Mouse (Mus musculus): Measurements from ENCODE around the gene Wbp4. TPM values are rescaled to one million over a fixed set of nuclear protein-coding genes. Genes with fewer than 3 reads are reported as not detected.
A peak's percentile ranks its signal among the peaks of the same experiment; 100 is the strongest.
"Not testable (repeated sequence)": the region's sequence is repeated elsewhere in the genome, so short reads cannot be mapped to it uniquely, and the experiment has no call there.

Gene Wbp4
- polyA plus RNA-seq (2015; fragmentation: Nextera tagmentation; extraction: Ambion mirVana): 28.8 and 31.0 TPM in 2 replicates

- Histone ChIP-seq H3K27me3 (ENCODE audit: control insufficient read depth, insufficient read depth, low read length) (no peaks in the 10 kb centered on the region), H3K27ac (replicated peaks) (peak within 1 kb of the TSS; percentile 100), H3K4me3 (ENCODE audit: low read depth, low read length) (peak within 1 kb of the TSS; percentile 100), H3K9ac (ENCODE audit: low read length) (peak within 1 kb of the TSS; percentile 99), H3K4me1 (replicated peaks; ENCODE audit: control insufficient read depth, insufficient read depth) (peaks cover 8% of the 10 kb centered on the region; the same call in 1 of the 2 replicates), H3K36me3 (ENCODE audit: control insufficient read depth, insufficient read depth, low read length) (peaks cover 3% of the 10 kb centered on the region; the same call in 1 of the 2 replicates), H3K4me2 (replicated peaks; ENCODE audit: low read depth) (peak within 1 kb of the TSS; percentile 78), H3K9me3 (ENCODE audit: control insufficient read depth, low read length) (no peaks in the 10 kb centered on the region)
- WGBS: 1% methylated on average over 73 of the region's 86 CpGs
- TF ChIP-seq EP300 (optimal IDR thresholded peaks at IDR 0.05): no peak
- TF ChIP-seq CTCF (IDR thresholded peaks at IDR 0.05; ENCODE audit: low read depth): no peak
- peak; percentile 88 for ATAC-seq (ENCODE audit: low FRiP score, low TSS enrichment)
- peak; percentile 93 for DNase-seq (ENCODE audit: low spot score)
These were observed at the start of gene Wbp4 for GRCm38 (mm10) chr14:79481339-79482151. TSS of gene Wbp4 (minus strand) at chr14:79481520.

GRCm38 (mm10) chr14:79530761-79531160 lies 49.4 kb upstream of the Wbp4 start:
- 80% methylated on average over 6 of the region's 6 CpGs for WGBS
- DNase-seq (ENCODE audit: low spot score) (no peak), ATAC-seq (ENCODE audit: low FRiP score, low TSS enrichment) (no peak)
- TF ChIP-seq EP300 (optimal IDR thresholded peaks at IDR 0.05) (no peak), CTCF (IDR thresholded peaks at IDR 0.05; ENCODE audit: low read depth) (no peak)
- no peaks in the 10 kb centered on the region for H3K4me1 ChIP-seq (replicated peaks; ENCODE audit: control insufficient read depth, insufficient read depth)
- no peak overlapping the region for H3K9ac ChIP-seq (ENCODE audit: low read length)
- H3K27ac ChIP-seq (replicated peaks): no peak overlapping the region
- H3K36me3 ChIP-seq (ENCODE audit: control insufficient read depth, insufficient read depth, low read length): no peaks in the 10 kb centered on the region
- no peak overlapping the region for H3K4me3 ChIP-seq (ENCODE audit: low read depth, low read length)
- H3K27me3 ChIP-seq (ENCODE audit: control insufficient read depth, insufficient read depth, low read length): no peaks in the 10 kb centered on the region
- no peaks in the 10 kb centered on the region for H3K9me3 ChIP-seq (ENCODE audit: control insufficient read depth, low read length)
- H3K4me2 ChIP-seq (replicated peaks; ENCODE audit: low read depth): no peak overlapping the region

- TF ChIP-seq EP300 (optimal IDR thresholded peaks at IDR 0.05) (no peak), CTCF (IDR thresholded peaks at IDR 0.05; ENCODE audit: low read depth) (no peak)
- Histone ChIP-seq H3K4me3 (ENCODE audit: low read depth, low read length) (no peak overlapping the region), H3K27ac (replicated peaks) (no peak overlapping the region), H3K4me1 (replicated peaks; ENCODE audit: control insufficient read depth, insufficient read depth) (no peaks in the 10 kb centered on the region), H3K36me3 (ENCODE audit: control insufficient read depth, insufficient read depth, low read length) (no peaks in the 10 kb centered on the region), H3K9me3 (ENCODE audit: control insufficient read depth, low read length) (no peaks in the 10 kb centered on the region), H3K27me3 (ENCODE audit: control insufficient read depth, insufficient read depth, low read length) (no peaks in the 10 kb centered on the region), H3K9ac (ENCODE audit: low read length) (no peak overlapping the region), H3K4me2 (replicated peaks; ENCODE audit: low read depth) (no peak overlapping the region)
- no peak for DNase-seq (ENCODE audit: low spot score)
- ATAC-seq (ENCODE audit: low FRiP score, low TSS enrichment): no peak
- 77% methylated on average over 10 of the region's 10 CpGs for WGBS
These were observed 48.5 kb upstream of the Wbp4 start for GRCm38 (mm10) chr14:79529581-79530554.

DNA sequence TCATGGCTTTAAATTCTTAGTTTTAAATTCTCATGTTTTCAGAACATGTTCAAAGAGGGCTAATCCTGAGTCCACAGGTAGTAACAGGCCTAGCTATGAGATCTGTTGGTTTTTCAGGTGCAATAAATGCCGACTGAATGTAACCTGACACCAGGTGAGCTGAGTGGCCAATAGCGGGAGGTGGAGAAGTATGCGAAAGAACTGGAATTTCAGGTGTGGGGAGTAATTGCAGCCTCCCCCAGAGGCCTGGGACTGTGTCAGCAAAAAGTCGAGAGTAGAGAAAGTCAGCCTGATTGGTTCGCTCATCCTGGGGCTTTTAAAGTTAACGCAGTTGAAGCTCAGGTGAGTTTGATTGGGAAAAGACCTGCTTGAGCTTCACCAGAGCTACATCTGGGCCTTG lies 46.4 kb upstream of the Wbp4 start:
- Histone ChIP-seq H3K4me1 (replicated peaks; ENCODE audit: control insufficient read depth, insufficient read depth) (0 out of 2 replicates have a peak, but pooled peaks cover 2% of the 10 kb centered on the region), H3K4me3 (ENCODE audit: low read depth, low read length) (no peak overlapping the region), H3K36me3 (ENCODE audit: control insufficient read depth, insufficient read depth, low read length) (no peaks in the 10 kb centered on the region), H3K9ac (ENCODE audit: low read length) (no peak overlapping the region), H3K27me3 (ENCODE audit: control insufficient read depth, insufficient read depth, low read length) (no peaks in the 10 kb centered on the region), H3K4me2 (replicated peaks; ENCODE audit: low read depth) (no peak overlapping the region; the same call in 1 of the 2 replicates), H3K9me3 (ENCODE audit: control insufficient read depth, low read length) (no peaks in the 10 kb centered on the region), H3K27ac (replicated peaks) (peak overlapping the region; percentile 61)
- WGBS: 29% methylated on average over 6 of the region's 6 CpGs
- TF ChIP-seq EP300 (optimal IDR thresholded peaks at IDR 0.05) (peak; percentile 91), CTCF (IDR thresholded peaks at IDR 0.05; ENCODE audit: low read depth) (no peak)
- DNase-seq (ENCODE audit: low spot score): peak; percentile 86
- peak; percentile 97 for ATAC-seq (ENCODE audit: low FRiP score, low TSS enrichment)

GRCm38 (mm10) chr14:79526106-79526505 lies 44.8 kb upstream of the Wbp4 start:
- not testable (repeated sequence) for H3K27me3 ChIP-seq (ENCODE audit: control insufficient read depth, insufficient read depth, low read length); H3K4me3 ChIP-seq (ENCODE audit: low read depth, low read length); DNase-seq (ENCODE audit: low spot score); H3K9ac ChIP-seq (ENCODE audit: low read length); ATAC-seq (ENCODE audit: low FRiP score, low TSS enrichment); H3K4me1 ChIP-seq (replicated peaks; ENCODE audit: control insufficient read depth, insufficient read depth); H3K36me3 ChIP-seq (ENCODE audit: control insufficient read depth, insufficient read depth, low read length); H3K9me3 ChIP-seq (ENCODE audit: control insufficient read depth, low read length); H3K4me2 ChIP-seq (replicated peaks; ENCODE audit: low read depth)
- H3K27ac ChIP-seq (replicated peaks): 0 out of 2 replicates have a peak overlapping the region, but pooled peaks have one; percentile 24
- 84% methylated on average over 12 of the region's 12 CpGs for WGBS
